Mouse (Mus musculus) kidney, adult 18-20 months (tissue): Measurements from ENCODE around the gene Gm15319.
"Not testable (repeated sequence)": the region's sequence is repeated elsewhere in the genome, so short reads cannot be mapped to it uniquely, and the experiment has no call there.

Experiments
- DNase-seq: peaks from one replicate; pipeline ENCODE4 v3.0.0; 2021

Gene Gm15319

GRCm38 (mm10) chr8:20296803-20297702 lies 66.0 kb downstream of the Gm15319 start:
- DNase-seq: peak; percentile 82

GRCm38 (mm10) chr8:20295881-20296280 lies 67.1 kb downstream of the Gm15319 start:
- DNase-seq: not testable (repeated sequence)

- not testable (repeated sequence) for DNase-seq
Observed at GRCm38 (mm10) chr8:20294826-20295225, 68.2 kb downstream of the Gm15319 start.

- DNase-seq: not testable (repeated sequence)
Observed at GRCm38 (mm10) chr8:20293966-20294365, 69.0 kb downstream of the Gm15319 start.

- DNase-seq: not testable (repeated sequence)
Observed at GRCm38 (mm10) chr8:20290015-20290414, 73.0 kb downstream of the Gm15319 start.

GRCm38 (mm10) chr8:20288878-20289277 lies 74.1 kb downstream of the Gm15319 start:
- DNase-seq: not testable (repeated sequence)

GRCm38 (mm10) chr8:20287706-20288105 lies 75.3 kb downstream of the Gm15319 start:
- not testable (repeated sequence) for DNase-seq
